Mouse (Mus musculus): Measurements from ENCODE around the gene Atp9a.

- no peak for TF ChIP-seq EP300 (IDR thresholded peaks at IDR 0.05; ENCODE audit: low read depth)
- TF ChIP-seq CTCF (IDR thresholded peaks at IDR 0.05; ENCODE audit: low read depth): no peak
Observed at GRCm38 (mm10) chr2:168593676-168594075, 148.5 kb downstream of the Atp9a start.

All from liver, embryonic 14.5 days (tissue).